Mouse (Mus musculus) erythroblast, embryonic 14.5 days (primary cell): ENCODE measurements around the gene Kcnj4. TPM values are rescaled to one million over a fixed set of nuclear protein-coding genes. Genes with fewer than 3 reads are reported as not detected.
A peak's percentile ranks its signal among the peaks of the same experiment; 100 is the strongest.

Experiments
- H3K27me3 ChIP-seq: 2 replicates; pipeline ENCODE4 v1.6.1; 2012; ENCODE audit warnings: inconsistent platforms; ENCODE audit not compliant: control insufficient read depth
- H3K36me3 ChIP-seq: 2 replicates; pipeline ENCODE4 v1.6.1; 2012; ENCODE audit warnings: mild to moderate bottlenecking, inconsistent platforms; ENCODE audit not compliant: control insufficient read depth
- H3K4me1 ChIP-seq: 2 replicates; pipeline ENCODE4 v1.6.1; 2012; ENCODE audit warnings: inconsistent platforms; ENCODE audit not compliant: control insufficient read depth
- H3K4me3 ChIP-seq: replicated peaks from 2 replicates; pipeline ENCODE3; 2012; ENCODE audit warnings: moderate library complexity, mild to moderate bottlenecking, inconsistent platforms
- H3K9me3 ChIP-seq: 2 replicates; pipeline ENCODE4 v1.6.1; 2012; ENCODE audit warnings: low read length, inconsistent platforms, mixed read lengths; ENCODE audit not compliant: control insufficient read depth
- GATA1 ChIP-seq: IDR thresholded peaks from 2 replicates; pipeline ENCODE4 v1.6.1; 2012; ENCODE audit warnings: low read length, inconsistent platforms, mixed read lengths
- TAL1 ChIP-seq: IDR thresholded peaks from 3 replicates; pipeline ENCODE4 v1.6.1; 2012; ENCODE audit warnings: low read length, inconsistent platforms, mixed read lengths
- polyA plus RNA-seq: library from polyadenylated mRNA; stranded (reverse); fragments of >175 nt; gene quantifications from 2 replicates; pipeline ENCODE4 v1.2.3, GENCODE M21; 2012

Gene Kcnj4
- polyA plus RNA-seq, result not detected in 2 replicates

DNA sequence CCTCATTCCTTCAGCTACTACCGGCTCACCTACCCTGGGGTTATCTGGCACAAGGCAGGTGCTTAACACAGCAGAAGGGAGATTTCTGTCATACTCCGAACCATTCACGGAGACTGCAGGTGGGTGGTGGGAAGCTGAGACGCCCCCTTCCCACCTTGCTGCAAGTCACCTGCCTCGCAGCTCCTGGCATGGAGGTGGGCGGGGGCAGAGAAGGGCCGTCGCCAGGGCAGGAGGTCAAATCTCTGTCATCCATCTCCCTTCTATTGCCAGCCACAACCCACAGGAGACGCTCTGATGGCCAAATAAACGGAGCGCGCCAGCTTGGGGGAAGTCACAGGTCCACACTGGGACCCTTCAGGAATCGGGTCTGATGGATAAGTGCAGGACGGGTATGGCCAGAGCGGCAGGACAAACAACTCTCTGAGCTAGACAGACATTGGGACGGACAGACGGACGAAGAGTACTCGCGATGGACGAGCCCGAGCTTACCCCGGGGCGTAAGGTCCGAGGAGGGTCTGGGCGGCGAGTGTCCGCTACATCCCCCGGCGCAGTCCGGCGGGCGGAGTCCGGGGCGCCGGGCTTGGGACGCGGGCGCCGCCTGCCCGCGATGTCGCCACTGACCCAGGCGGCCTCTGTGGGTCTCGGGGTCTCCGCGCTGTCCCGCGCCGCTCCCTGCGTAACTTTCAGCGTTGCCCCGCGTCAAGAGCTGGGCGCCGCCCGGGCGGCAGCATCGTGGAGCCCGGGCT, at the start of gene Kcnj4:
Gene Kcnj4, minus strand, starts transcription at position 535 of the 746 bp plus-strand sequence.
- Histone ChIP-seq H3K9me3 (no peaks in the 10 kb centered on the region), H3K27me3 (peaks cover 87% of the 10 kb centered on the region), H3K4me3 (no peak within 1 kb of the TSS)

DNA sequence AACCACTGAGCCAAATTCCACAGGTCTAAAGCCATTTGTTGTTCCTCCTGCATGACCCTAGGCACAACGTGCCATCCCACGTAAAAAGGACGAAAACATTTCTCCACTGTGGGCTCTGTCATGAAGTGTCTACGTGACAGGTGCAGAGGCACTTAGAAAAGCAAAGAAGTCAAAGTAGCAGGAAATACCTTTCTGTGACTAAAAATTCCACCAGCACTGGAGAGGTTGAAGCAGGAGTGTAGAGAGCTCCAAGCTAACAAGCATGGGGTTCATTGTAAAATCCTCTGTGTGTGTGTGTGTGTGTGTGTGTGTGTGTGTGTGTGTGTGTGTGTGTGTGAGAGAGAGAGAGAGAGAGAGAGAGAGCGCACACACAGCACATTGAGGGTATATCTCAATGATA, 47.5 kb upstream of the Kcnj4 start:
- no peaks in the 10 kb centered on the region for H3K36me3 ChIP-seq
- peaks cover 34% of the 10 kb centered on the region for H3K27me3 ChIP-seq
- no peaks in the 10 kb centered on the region for H3K9me3 ChIP-seq
- peaks cover under 1% of the 10 kb centered on the region for H3K4me1 ChIP-seq
- no peak for TF ChIP-seq TAL1
- TF ChIP-seq GATA1, result no peak
- no peak overlapping the region for H3K4me3 ChIP-seq

More for the DNA sequence above, at the start of gene Kcnj4:
- TF ChIP-seq GATA1 (no peak), TAL1 (no peak)
- Histone ChIP-seq H3K4me1 (no peaks in the 10 kb centered on the region), H3K36me3 (no peaks in the 10 kb centered on the region)

DNA sequence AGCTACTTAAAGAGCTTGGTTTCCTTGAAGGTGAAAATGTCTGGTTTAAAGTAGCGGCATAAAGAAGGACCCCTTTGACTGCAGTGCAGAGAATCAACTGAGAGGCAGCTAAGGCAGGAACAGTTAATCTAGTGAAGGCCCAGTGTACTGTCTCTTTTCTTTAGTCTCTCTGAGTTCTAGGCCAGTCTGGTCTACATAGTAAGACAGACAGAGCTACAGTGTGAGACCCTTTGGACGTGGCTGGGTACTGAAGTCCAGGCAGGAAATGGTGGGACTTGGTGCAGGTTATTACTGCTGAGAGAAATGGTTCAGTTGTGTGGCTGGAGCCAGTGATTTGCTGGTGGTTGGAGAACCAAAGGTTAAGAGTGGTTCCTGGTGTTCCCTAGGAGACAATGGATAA, 43.2 kb upstream of the Kcnj4 start:
- Histone ChIP-seq H3K36me3 (peaks cover 19% of the 10 kb centered on the region), H3K4me1 (peaks cover 29% of the 10 kb centered on the region), H3K4me3 (no peak overlapping the region), H3K9me3 (peaks cover 3% of the 10 kb centered on the region), H3K27me3 (peaks cover 32% of the 10 kb centered on the region)
- TF ChIP-seq GATA1 (no peak), TAL1 (no peak)

GRCm38 (mm10) chr15:79547289-79547820, 42.3 kb upstream of the Kcnj4 start:
- peaks cover 28% of the 10 kb centered on the region for H3K36me3 ChIP-seq
- TF ChIP-seq TAL1 (no peak), GATA1 (no peak)
- peaks cover 29% of the 10 kb centered on the region for H3K27me3 ChIP-seq
- H3K4me3 ChIP-seq, result peak overlapping the region; percentile 95
- H3K4me1 ChIP-seq, result peaks cover 32% of the 10 kb centered on the region
- H3K9me3 ChIP-seq, result peaks cover 3% of the 10 kb centered on the region

GRCm38 (mm10) chr15:79546410-79547288, 41.6 kb upstream of the Kcnj4 start, which contains the start of gene Ddx17:
Gene Ddx17 (minus strand): TSS chr15:79546741.
- TF ChIP-seq TAL1, result no peak
- no peak for TF ChIP-seq GATA1
- peaks cover 3% of the 10 kb centered on the region for H3K9me3 ChIP-seq
- peaks cover 35% of the 10 kb centered on the region for H3K36me3 ChIP-seq
- H3K4me3 ChIP-seq, result peak within 1 kb of the TSS; percentile 95
- peaks cover 32% of the 10 kb centered on the region for H3K4me1 ChIP-seq
- H3K27me3 ChIP-seq, result peaks cover 25% of the 10 kb centered on the region

GRCm38 (mm10) chr15:79545921-79546399, 40.9 kb upstream of the Kcnj4 start:
- H3K4me1 ChIP-seq, result peaks cover 32% of the 10 kb centered on the region
- H3K36me3 ChIP-seq, result peaks cover 41% of the 10 kb centered on the region
- TF ChIP-seq GATA1 (no peak), TAL1 (no peak)
- H3K27me3 ChIP-seq, result peaks cover 20% of the 10 kb centered on the region
- H3K9me3 ChIP-seq, result peaks cover 3% of the 10 kb centered on the region
- peak overlapping the region; percentile 95 for H3K4me3 ChIP-seq

DNA sequence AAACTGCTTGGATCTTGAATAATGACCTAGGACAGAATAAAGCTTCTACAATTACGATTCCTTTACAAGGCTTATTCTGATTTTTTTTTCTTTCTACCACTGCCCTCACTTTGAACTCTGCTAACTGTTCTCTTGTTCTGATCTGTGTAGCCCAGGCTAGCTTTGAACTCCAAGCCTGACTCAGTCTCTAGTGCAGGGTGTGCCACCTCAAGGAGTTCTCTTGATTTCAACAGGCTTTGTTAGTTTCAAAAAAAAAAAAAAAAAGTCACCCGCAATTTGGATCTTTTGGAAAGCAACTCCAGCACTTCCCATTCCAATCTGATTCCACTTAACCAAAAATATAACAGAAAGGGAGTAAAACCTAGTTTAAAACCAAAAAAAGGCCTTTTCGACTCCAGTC, 40.5 kb upstream of the Kcnj4 start:
- Histone ChIP-seq H3K4me1 (peaks cover 37% of the 10 kb centered on the region), H3K36me3 (peaks cover 46% of the 10 kb centered on the region), H3K27me3 (peaks cover 16% of the 10 kb centered on the region), H3K4me3 (peak overlapping the region; percentile 95), H3K9me3 (peaks cover 3% of the 10 kb centered on the region)
- TF ChIP-seq GATA1, result no peak
- no peak for TF ChIP-seq TAL1

DNA sequence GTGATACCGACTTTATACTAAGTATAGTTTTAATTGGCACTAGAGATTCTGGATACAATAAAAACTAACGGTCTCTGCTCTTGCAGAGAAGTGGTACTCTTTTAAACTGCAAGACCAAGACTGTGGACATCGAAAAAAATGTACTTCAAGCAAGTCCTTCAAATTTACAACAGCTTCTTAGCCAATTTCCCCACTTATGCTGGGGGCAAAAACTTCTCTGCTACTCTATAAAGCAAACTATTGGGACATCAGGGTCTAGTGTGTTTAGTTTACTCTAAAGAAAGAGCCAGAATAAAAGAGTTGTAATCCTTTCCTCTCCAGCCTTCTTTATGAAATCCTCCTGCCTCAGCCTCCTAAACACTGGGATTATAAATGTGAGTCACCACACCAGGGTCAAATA, 38.9 kb upstream of the Kcnj4 start:
- Histone ChIP-seq H3K27me3 (peaks cover 6% of the 10 kb centered on the region), H3K9me3 (peaks cover 3% of the 10 kb centered on the region), H3K4me3 (peak overlapping the region; percentile 95), H3K36me3 (peaks cover 61% of the 10 kb centered on the region), H3K4me1 (peaks cover 37% of the 10 kb centered on the region)
- TF ChIP-seq GATA1 (no peak), TAL1 (no peak)
